Mouse (Mus musculus) bone marrow macrophage, adult 2 months (primary cell): ENCODE data around the gene Agap1.

ENCODE experiments used
- CTCF ChIP-seq: IDR thresholded peaks from 2 replicates; pipeline ENCODE4 v1.5.1; 2012; ENCODE audit warnings: low read depth, mild to moderate bottlenecking, low read length, moderate library complexity
- POLR2A ChIP-seq: IDR thresholded peaks from 2 replicates; pipeline ENCODE4 v1.6.1; 2012; ENCODE audit warnings: mild to moderate bottlenecking, low read depth, low read length, borderline replicate concordance

- TF ChIP-seq CTCF (no peak), POLR2A (no peak)
These were observed 136.4 kb downstream of the Agap1 start for GRCm38 (mm10) chr1:89590994-89591393.
